Mouse (Mus musculus) liver, embryonic 12.5 days (tissue): Measurements from ENCODE around the gene Cebpz. TPM values are rescaled to one million over a fixed set of nuclear protein-coding genes. Genes with fewer than 3 reads are reported as not detected.
A peak's percentile ranks its signal among the peaks of the same experiment; 100 is the strongest.

Experiments used
- ATAC-seq: fragments of 200-750 bp; cut with Nextera tagmentation; 2 replicates; pipeline ENCODE4 v1.8.0; 2017; ENCODE audit warnings: moderate number of reproducible peaks, mild to moderate bottlenecking, moderate library complexity
- H3K27ac ChIP-seq: fragments of 300-500 bp; sonication (generic); 2 replicates; pipeline ENCODE4 v1.5.1; 2016; ENCODE audit warnings: mild to moderate bottlenecking
- H3K27me3 ChIP-seq: fragments of 300-500 bp; sonication (generic); replicated peaks from 2 replicates; pipeline ENCODE4 v1.6.1; 2016; ENCODE audit warnings: mild to moderate bottlenecking, moderate library complexity
- H3K36me3 ChIP-seq: fragments of 300-500 bp; sonication (generic); 2 replicates; pipeline ENCODE4 v1.6.1; 2016; ENCODE audit warnings: mild to moderate bottlenecking, moderate library complexity
- H3K4me1 ChIP-seq: fragments of 300-500 bp; sonication (generic); 2 replicates; pipeline ENCODE4 v1.6.1; 2016
- H3K4me2 ChIP-seq: fragments of 300-500 bp; sonication (generic); 2 replicates; pipeline ENCODE4 v1.6.1; 2016; ENCODE audit warnings: mild to moderate bottlenecking, moderate library complexity
- H3K4me3 ChIP-seq: fragments of 300-500 bp; sonication (generic); 2 replicates; pipeline ENCODE4 v1.5.1; 2016; ENCODE audit warnings: mild to moderate bottlenecking, moderate library complexity
- H3K9ac ChIP-seq: fragments of 300-500 bp; sonication (generic); 2 replicates; pipeline ENCODE4 v1.6.1; 2016; ENCODE audit warnings: mild to moderate bottlenecking, moderate library complexity
- H3K9me3 ChIP-seq: fragments of 300-500 bp; sonication (generic); replicated peaks from 2 replicates; pipeline ENCODE4 v1.6.1; 2016; ENCODE audit warnings: mild to moderate bottlenecking, moderate library complexity
- WGBS: fragments of 180-500 bp; shearing (Covaris S2); methylation state at CpG from one replicate; pipeline ENCODE4 v1.1.7; 2016; ENCODE audit not compliant: insufficient replicate concordance; 5-methylcytosine and 5-hydroxymethylcytosine counted together
- polyA plus RNA-seq: library from polyadenylated mRNA; unstranded; fragments of >200 nt; fragmentation: Nextera tagmentation; extraction: Ambion mirVana; gene quantifications from 2 replicates; pipeline ENCODE4 v1.2.1, GENCODE M21; 2016

The Cebpz gene
- polyA plus RNA-seq = 51.3 and 53.5 TPM in 2 replicates

DNA sequence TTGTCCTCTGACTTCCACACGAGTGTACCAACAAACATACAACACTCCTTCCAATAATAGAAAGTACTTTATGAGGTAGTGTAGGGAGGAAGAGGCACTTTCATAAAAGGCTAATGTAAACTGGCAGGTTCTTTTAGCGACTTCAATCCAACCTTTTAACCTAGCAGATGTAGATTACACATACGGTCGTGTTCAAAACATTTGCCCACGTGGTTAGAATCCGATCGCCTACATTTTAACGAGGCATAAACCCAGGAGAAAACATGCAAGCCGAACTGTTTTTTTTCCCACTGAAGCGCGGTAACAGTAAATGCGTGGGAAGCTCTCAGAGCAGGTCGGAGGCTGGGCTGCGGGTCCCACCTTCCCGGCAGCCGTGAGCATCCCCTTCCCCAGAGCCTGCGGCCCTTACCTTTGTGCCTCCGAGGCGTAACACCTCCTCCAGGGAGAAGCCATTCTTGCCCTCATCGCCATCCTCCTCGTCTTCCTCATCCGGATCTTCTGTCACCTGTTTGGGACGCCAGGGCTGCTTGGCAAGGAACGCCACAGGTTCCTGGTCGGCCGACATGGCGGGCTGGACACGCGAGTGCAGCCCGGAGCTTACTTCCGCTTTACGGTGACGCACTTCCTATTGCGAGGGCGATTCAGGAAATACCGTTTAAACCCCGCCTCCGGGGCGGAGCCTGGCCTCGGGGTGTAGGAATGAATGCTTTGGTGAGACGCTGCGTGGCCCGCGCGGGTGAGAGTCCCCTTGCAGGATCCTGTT is at the start of gene Cebpz, which contains the start of gene Ndufaf7:
Gene Cebpz, minus strand, starts transcription at position 601 of the 763 bp plus-strand sequence.
Gene Ndufaf7, plus strand, starts transcription at position 671 of the 763 bp plus-strand sequence.
- Histone ChIP-seq H3K27ac (peak within 1 kb of the TSS; percentile 68), H3K4me3 (peak within 1 kb of the TSS; percentile 90), H3K36me3 (peaks cover 53% of the 10 kb centered on the region), H3K4me1 (peaks cover 46% of the 10 kb centered on the region), H3K4me2 (peak within 1 kb of the TSS; percentile 87), H3K9me3 (no peaks in the 10 kb centered on the region), H3K27me3 (no peaks in the 10 kb centered on the region), H3K9ac (peak within 1 kb of the TSS; percentile 81)
- ATAC-seq = peak; percentile 100
- WGBS = under 1% methylated on average over 45 of the region's 45 CpGs

DNA sequence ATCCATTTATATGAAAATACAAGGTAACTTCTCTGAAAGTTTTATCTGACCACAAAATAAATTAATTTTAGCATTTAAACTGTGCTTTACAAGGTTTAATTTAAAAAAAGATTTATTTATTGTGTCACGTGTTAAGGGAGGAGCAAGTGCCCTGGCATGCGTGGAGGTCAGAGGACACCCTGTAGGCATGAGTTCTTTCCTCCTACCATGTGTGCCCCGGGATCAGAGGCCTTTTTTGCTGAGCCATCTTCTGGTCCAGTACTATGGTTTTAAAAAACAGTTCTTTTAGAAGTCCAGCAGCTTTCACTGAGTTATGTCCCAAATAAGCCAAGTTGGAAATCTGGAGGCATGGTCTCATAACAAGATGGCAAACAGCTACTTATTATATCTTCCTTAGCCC is 46.9 kb upstream of the Cebpz start:
- no peak overlapping the region for H3K9ac ChIP-seq
- WGBS = 84% methylated on average over 3 of the region's 3 CpGs
- no peak overlapping the region for H3K4me3 ChIP-seq
- peaks cover 30% of the 10 kb centered on the region for H3K36me3 ChIP-seq
- no peaks in the 10 kb centered on the region for H3K4me1 ChIP-seq
- no peak overlapping the region for H3K4me2 ChIP-seq
- no peak for ATAC-seq
- H3K27me3 ChIP-seq = no peaks in the 10 kb centered on the region
- no peak overlapping the region for H3K27ac ChIP-seq
- no peaks in the 10 kb centered on the region for H3K9me3 ChIP-seq

DNA sequence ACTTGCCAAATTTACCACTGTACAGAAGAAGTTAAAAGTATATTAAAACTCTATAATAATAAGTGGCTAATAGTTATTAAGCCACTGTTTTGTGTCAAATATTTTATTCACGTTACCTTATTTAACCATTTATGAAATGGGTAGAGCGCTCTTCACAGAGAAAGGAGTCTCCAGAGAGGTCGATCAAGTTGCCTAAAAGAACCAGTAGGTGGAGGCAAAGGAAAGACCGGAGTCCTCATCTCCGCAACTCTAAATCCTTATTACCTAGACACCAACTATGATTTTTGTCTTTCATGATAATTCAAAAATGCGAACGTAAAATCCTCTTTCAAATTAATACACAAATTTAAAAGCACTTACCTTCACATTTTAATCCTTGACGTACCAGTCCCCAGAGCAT is 46.3 kb upstream of the Cebpz start:
- Histone ChIP-seq H3K9ac (no peak overlapping the region), H3K4me3 (no peak overlapping the region), H3K9me3 (no peaks in the 10 kb centered on the region), H3K36me3 (peaks cover 30% of the 10 kb centered on the region), H3K4me1 (no peaks in the 10 kb centered on the region), H3K27ac (no peak overlapping the region), H3K27me3 (no peaks in the 10 kb centered on the region), H3K4me2 (no peak overlapping the region)
- 85% methylated on average over 8 of the region's 8 CpGs for WGBS
- ATAC-seq = no peak

DNA sequence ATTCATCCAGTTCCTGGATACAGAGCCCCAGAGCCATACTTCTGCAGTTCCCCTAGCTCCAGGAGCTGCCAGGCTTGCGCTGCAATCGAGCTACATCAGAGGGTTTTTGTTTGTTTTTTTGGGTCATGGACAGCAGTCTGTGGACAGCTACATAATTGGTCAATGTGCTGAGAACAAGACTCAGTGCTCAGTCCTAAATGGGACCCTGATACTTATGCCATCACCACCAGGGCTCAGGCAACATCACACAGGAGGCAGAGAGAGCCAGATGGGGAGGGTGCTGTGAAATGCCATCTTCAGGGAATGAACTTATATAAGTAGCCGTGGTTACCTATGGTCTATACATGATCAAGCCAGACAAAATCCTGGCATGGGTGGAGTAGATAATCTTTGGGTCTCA is 31.6 kb upstream of the Cebpz start:
- ATAC-seq = no peak
- peaks cover 33% of the 10 kb centered on the region for H3K36me3 ChIP-seq
- WGBS = 72% methylated on average over 3 of the region's 3 CpGs
- no peak overlapping the region for H3K4me3 ChIP-seq
- H3K4me2 ChIP-seq = no peak overlapping the region
- no peaks in the 10 kb centered on the region for H3K27me3 ChIP-seq
- H3K9me3 ChIP-seq = no peaks in the 10 kb centered on the region
- H3K9ac ChIP-seq = no peak overlapping the region
- H3K27ac ChIP-seq = no peak overlapping the region
- H3K4me1 ChIP-seq = no peaks in the 10 kb centered on the region

DNA sequence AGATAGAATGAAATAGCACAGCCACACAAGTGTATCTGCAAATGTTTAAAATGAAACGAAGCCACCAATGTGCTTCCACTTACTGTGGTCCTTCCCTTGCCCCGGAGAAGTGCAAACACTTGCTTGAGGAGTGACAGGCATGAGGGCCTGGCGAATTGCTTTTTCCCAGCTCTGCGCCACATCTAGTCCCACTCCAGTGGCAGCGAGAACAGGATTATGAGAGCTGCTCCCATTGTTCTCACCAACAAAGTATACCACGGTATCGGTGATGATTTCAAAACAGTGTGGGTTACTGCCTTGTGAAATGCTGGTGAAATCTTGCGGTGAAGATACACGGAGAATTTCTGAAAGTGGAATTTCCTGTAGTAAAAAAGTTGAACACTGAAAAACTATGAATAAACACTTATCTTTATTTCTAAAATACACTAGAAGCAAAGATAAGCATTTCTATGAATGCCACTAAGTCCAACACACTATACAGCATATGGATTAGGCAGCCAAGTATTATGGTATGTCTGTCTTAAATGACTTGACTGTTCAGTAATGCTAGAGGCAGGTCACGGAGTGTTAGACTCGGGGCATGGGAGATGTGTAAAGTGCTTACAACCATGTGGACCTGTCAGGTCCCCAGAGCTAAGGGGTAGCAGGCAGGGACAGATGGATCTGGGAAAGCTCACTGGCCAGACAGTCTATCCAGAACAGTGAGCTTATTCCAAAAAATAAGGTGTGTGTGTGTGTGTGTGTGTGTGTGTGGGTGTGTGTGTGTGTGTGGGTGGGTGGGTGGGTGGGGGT is 29.4 kb upstream of the Cebpz start:
- no peak for ATAC-seq
- 80% methylated on average over 11 of the region's 11 CpGs for WGBS
- Histone ChIP-seq H3K27ac (no peak overlapping the region), H3K9ac (no peak overlapping the region), H3K4me3 (no peak overlapping the region), H3K4me1 (no peaks in the 10 kb centered on the region), H3K4me2 (no peak overlapping the region), H3K27me3 (no peaks in the 10 kb centered on the region), H3K9me3 (no peaks in the 10 kb centered on the region), H3K36me3 (peaks cover 40% of the 10 kb centered on the region)

DNA sequence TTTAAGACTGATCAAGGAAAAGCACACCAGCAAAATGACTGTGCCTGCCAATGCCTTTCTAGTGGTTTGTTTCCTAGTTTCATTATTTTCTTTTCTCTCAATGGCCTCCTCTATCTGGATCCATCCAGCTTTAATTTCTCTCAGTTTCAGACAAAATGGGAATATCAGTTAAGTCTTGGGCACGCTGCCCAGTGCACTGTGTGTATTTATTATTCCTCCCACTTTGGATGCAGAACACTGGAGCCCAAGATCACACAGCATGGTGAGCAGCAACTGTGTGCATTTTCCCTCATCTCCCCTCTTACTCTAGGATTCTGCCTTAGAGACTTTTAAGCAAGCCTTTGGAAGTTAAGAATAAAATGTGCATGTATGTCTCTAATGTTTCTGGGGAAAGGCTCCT is 27.5 kb upstream of the Cebpz start:
- Histone ChIP-seq H3K36me3 (peaks cover 48% of the 10 kb centered on the region), H3K27me3 (no peaks in the 10 kb centered on the region), H3K4me2 (no peak overlapping the region), H3K9ac (no peak overlapping the region), H3K9me3 (no peaks in the 10 kb centered on the region), H3K4me1 (no peaks in the 10 kb centered on the region), H3K4me3 (no peak overlapping the region), H3K27ac (no peak overlapping the region)
- 73% methylated on average over 1 of the region's 1 CpGs for WGBS
- ATAC-seq = no peak

DNA sequence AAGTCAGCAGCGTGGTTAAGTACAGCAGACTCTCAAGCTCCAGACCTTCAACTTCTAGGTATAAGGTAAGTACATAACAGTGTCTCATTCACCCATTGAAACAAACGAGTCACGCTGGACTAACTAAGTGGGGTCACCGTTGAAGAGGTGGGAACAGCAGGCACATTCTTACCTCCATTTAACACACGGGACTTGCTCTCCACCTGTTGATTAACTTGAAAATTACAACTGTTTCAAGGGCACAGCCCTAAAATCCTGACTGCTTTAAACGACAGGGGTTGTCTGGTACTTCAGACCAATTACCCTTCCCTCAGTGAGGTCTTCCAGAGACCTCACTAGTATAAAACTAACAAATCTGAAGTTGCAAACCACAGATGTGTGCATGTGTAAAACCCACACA is 22.6 kb upstream of the Cebpz start:
- Histone ChIP-seq H3K9ac (no peak overlapping the region), H3K36me3 (peaks cover 71% of the 10 kb centered on the region), H3K4me3 (no peak overlapping the region), H3K4me1 (no peaks in the 10 kb centered on the region), H3K9me3 (no peaks in the 10 kb centered on the region), H3K27me3 (no peaks in the 10 kb centered on the region), H3K27ac (no peak overlapping the region), H3K4me2 (no peak overlapping the region)
- WGBS = 74% methylated on average over 6 of the region's 6 CpGs
- no peak for ATAC-seq

DNA sequence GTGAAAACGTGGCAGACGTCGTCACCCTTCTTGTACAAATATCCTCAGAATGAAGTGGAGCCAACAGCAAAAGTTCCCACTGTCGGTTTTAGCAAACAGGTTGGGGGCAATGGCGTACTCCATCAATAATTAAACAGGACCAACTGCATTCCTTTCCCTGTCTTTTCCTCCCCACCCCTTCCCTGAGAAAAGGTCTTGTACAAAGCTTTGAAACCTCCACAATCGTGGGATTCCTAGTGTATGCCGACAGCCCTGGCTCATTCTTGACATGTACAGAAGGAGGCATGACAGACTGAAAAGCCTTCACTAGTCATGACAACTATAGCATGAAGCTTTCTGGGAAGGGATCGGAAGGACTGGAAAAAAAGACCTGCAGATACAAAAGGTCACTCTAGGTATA is 16.4 kb upstream of the Cebpz start:
- H3K36me3 ChIP-seq = peaks cover 83% of the 10 kb centered on the region
- ATAC-seq = no peak

DNA sequence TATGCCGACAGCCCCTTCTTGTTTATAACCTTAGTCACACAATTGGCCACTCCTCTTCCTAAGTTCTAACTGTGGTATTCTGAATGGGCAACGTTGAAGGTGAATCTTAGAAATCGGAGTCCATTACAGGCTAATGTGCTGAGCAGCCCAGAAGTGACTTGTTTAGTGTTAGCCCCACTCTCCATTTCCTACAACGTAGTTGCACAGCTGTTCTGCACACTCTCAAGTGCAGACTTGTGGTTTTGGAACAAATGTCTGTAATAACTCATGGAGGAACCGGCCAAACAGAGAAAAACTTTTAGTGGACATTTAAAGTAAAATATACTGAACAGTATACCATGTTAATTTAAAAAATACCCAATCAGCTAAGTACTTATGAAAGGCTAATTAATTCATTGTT is 15.2 kb upstream of the Cebpz start:
- WGBS = 78% methylated on average over 5 of the region's 5 CpGs
- Histone ChIP-seq H3K27me3 (no peaks in the 10 kb centered on the region), H3K36me3 (peaks cover 84% of the 10 kb centered on the region), H3K9ac (no peak overlapping the region), H3K9me3 (no peaks in the 10 kb centered on the region), H3K4me1 (0 out of 2 replicates have a peak, but pooled peaks cover 3% of the 10 kb centered on the region), H3K4me2 (no peak overlapping the region), H3K4me3 (no peak overlapping the region), H3K27ac (no peak overlapping the region)
- no peak for ATAC-seq

More for the DNA sequence above, 16.4 kb upstream of the Cebpz start:
- no peaks in the 10 kb centered on the region for H3K9me3 ChIP-seq
- H3K4me2 ChIP-seq = no peak overlapping the region
- H3K27ac ChIP-seq = no peak overlapping the region
- H3K9ac ChIP-seq = no peak overlapping the region
- H3K27me3 ChIP-seq = no peaks in the 10 kb centered on the region
- no peak overlapping the region for H3K4me3 ChIP-seq
- WGBS = 75% methylated on average over 8 of the region's 8 CpGs
- H3K4me1 ChIP-seq = 0 out of 2 replicates have a peak, but pooled peaks cover 3% of the 10 kb centered on the region

DNA sequence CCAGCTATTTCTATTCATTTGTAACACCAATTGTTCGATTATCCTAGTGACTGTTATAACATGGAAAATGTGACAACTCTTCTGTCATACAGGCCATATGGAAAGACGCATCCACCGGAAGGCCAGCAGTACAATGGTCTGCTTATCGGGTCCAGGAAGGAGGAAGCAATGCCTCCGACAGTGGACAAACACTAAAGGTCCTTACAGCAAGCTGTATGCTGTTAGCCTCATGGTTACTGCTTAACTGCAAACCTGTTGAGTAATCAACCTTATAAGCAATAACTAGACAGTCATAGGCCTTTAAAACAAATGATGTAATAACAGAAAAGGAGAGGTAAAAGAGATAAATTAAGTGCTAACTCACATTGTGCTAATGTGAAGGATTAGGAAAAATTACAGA is 14.4 kb upstream of the Cebpz start:
- Histone ChIP-seq H3K4me1 (0 out of 2 replicates have a peak, but pooled peaks cover 3% of the 10 kb centered on the region), H3K9ac (no peak overlapping the region), H3K27me3 (no peaks in the 10 kb centered on the region), H3K27ac (no peak overlapping the region), H3K9me3 (no peaks in the 10 kb centered on the region), H3K36me3 (peaks cover 87% of the 10 kb centered on the region), H3K4me3 (no peak overlapping the region), H3K4me2 (no peak overlapping the region)
- WGBS = 83% methylated on average over 5 of the region's 5 CpGs
- ATAC-seq = no peak

DNA sequence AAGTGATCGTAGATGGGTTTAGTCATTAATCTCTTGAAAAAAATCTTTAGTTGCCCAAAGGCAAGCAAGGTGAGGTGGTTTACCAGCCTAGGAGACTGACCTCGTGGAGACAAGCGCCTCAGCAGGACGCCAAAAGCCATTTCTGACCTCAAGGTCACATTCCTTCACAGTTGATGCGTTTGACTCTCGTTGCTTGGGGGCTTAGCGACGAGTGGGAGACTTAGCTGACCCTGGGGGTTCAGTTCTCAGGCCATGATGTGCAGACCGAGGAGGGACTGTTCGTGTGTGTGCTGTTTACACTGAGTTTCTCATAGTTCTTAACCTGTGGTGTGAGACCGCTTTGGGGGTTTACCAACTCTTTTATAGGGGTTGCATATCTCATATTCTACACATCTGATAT is 5.7 kb upstream of the Cebpz start:
- WGBS = 74% methylated on average over 11 of the region's 11 CpGs

DNA sequence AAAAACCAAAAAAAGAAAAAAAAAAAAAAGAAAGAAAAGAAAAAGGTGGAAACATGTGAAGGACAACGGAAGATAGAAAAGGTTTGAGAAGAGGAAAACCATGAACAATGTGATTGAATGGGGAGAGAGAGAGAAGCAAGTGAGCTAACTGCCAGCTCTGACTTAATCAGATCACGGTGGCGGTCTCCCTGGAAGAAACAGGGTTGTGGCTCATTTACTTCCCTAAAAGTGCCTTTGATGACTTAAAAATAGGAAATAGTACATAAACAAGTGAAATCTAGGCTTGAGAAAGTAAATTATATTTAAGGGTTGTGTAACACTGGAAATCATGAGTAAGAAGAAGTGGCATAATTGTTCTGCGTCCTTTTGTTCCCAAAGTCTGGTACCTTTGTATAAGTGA is 2.1 kb upstream of the Cebpz start:
- 74% methylated on average over 4 of the region's 4 CpGs for WGBS
- peaks cover 32% of the 10 kb centered on the region for H3K4me1 ChIP-seq
- no peaks in the 10 kb centered on the region for H3K9me3 ChIP-seq
- H3K27ac ChIP-seq = no peak overlapping the region
- H3K4me2 ChIP-seq = no peak overlapping the region
- ATAC-seq = no peak
- H3K9ac ChIP-seq = no peak overlapping the region
- peaks cover 50% of the 10 kb centered on the region for H3K36me3 ChIP-seq
- H3K4me3 ChIP-seq = no peak overlapping the region
- no peaks in the 10 kb centered on the region for H3K27me3 ChIP-seq

More for the DNA sequence above, 5.7 kb upstream of the Cebpz start:
- Histone ChIP-seq H3K27ac (no peak overlapping the region), H3K4me1 (peaks cover 6% of the 10 kb centered on the region), H3K4me2 (no peak overlapping the region), H3K9me3 (no peaks in the 10 kb centered on the region), H3K36me3 (peaks cover 56% of the 10 kb centered on the region), H3K4me3 (no peak overlapping the region), H3K9ac (no peak overlapping the region), H3K27me3 (no peaks in the 10 kb centered on the region)
- no peak for ATAC-seq
